Mouse (Mus musculus): ENCODE data around the gene Krt81.

DNA sequence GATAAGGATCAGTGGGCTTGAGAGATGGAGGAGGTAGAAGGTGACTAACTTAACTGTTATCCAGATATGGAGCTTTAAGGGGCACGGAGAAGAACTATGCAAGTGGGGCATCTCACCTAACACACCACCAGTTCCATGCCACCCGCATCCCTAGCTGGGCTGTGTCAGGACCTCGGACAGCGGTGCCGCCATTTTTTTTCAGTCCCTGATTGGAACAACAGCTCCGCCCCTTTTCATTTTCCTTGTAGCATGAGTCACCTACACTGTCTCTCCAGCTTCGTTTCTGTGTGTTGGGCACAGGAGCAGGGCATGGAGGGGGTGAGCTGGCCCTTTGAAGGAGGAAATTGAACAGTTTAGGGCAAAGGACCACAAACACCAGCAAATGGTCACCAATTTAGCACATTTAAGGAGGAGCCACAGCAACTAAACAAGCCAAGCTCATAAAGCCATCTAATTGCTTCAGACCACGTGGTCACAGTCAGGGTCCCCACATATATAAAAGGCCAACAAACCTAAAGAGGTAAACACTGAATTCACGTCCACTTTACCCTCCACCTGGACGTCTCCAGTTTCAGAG is 9.5 kb upstream of the Krt81 start, which contains the start of gene Krt86:
- TF ChIP-seq EP300 (IDR thresholded peaks at IDR 0.05; ENCODE audit: low read depth) (no peak), CTCF (IDR thresholded peaks at IDR 0.05; ENCODE audit: low read depth) (no peak)

Data from liver, postnatal 0 days (tissue).